Mouse (Mus musculus) limb, embryonic 12.5 days (tissue): ENCODE measurements around the gene Gstm3. TPM values are rescaled to one million over a fixed set of nuclear protein-coding genes. Genes with fewer than 3 reads are reported as not detected.
"Not testable (repeated sequence)": the region's sequence is repeated elsewhere in the genome, so short reads cannot be mapped to it uniquely, and the experiment has no call there.

Source experiments
- ATAC-seq: fragments of 200-750 bp; cut with Nextera tagmentation; 2 replicates; pipeline ENCODE4 v1.8.0; 2017; ENCODE audit warnings: low read depth, moderate TSS enrichment; ENCODE audit not compliant: insufficient number of reproducible peaks, insufficient read depth, low FRiP score, low TSS enrichment
- H3K27ac ChIP-seq: fragments of 300-500 bp; sonication (generic); 2 replicates; pipeline ENCODE4 v1.5.1; 2016; ENCODE audit warnings: mild to moderate bottlenecking, moderate library complexity
- H3K27me3 ChIP-seq: fragments of 300-500 bp; sonication (generic); 2 replicates; pipeline ENCODE4 v1.6.1; 2016; ENCODE audit warnings: mild to moderate bottlenecking, moderate library complexity
- H3K36me3 ChIP-seq: fragments of 300-500 bp; sonication (generic); 2 replicates; pipeline ENCODE4 v1.6.1; 2016; ENCODE audit warnings: mild to moderate bottlenecking, moderate library complexity
- H3K4me1 ChIP-seq: fragments of 300-500 bp; sonication (generic); replicated peaks from 2 replicates; pipeline ENCODE4 v1.6.1; 2016
- H3K4me2 ChIP-seq: fragments of 300-500 bp; sonication (generic); 2 replicates; pipeline ENCODE4 v1.6.1; 2016; ENCODE audit warnings: mild to moderate bottlenecking, moderate library complexity
- H3K4me3 ChIP-seq: fragments of 300-500 bp; sonication (generic); replicated peaks from 2 replicates; pipeline ENCODE4 v1.5.1; 2016; ENCODE audit warnings: mild to moderate bottlenecking
- H3K9ac ChIP-seq: fragments of 300-500 bp; sonication (generic); replicated peaks from 2 replicates; pipeline ENCODE4 v1.6.1; 2016; ENCODE audit warnings: mild to moderate bottlenecking, moderate library complexity
- H3K9me3 ChIP-seq: fragments of 300-500 bp; sonication (generic); 2 replicates; pipeline ENCODE4 v1.6.1; 2016; ENCODE audit warnings: mild to moderate bottlenecking, moderate library complexity
- WGBS: fragments of 180-500 bp; shearing (Covaris S2); methylation state at CpG from one replicate; pipeline ENCODE4 v1.1.7; 2016; 5-methylcytosine and 5-hydroxymethylcytosine counted together
- polyA plus RNA-seq: library from polyadenylated mRNA; unstranded; fragments of >200 nt; fragmentation: Nextera tagmentation; extraction: Ambion mirVana; gene quantifications from 2 replicates; pipeline ENCODE4 v1.2.1, GENCODE M21; 2016

Gstm3 gene
- polyA plus RNA-seq, 1 experiment from 2014 or later: not detected

- Histone ChIP-seq H3K4me3 (no peak overlapping the region), H3K4me2 (no peak overlapping the region), H3K4me1 (no peaks in the 10 kb centered on the region), H3K27me3 (no peaks in the 10 kb centered on the region; the same call in 1 of the 2 replicates), H3K9me3 (no peaks in the 10 kb centered on the region), H3K36me3 (no peaks in the 10 kb centered on the region), H3K9ac (no peak overlapping the region), H3K27ac (no peak overlapping the region)
- no peak for ATAC-seq
- WGBS: 88% methylated on average over 3 of the region's 3 CpGs
Measured at GRCm38 (mm10) chr3:107972070-107972469, 3.0 kb upstream of the Gstm3 start.

- H3K4me3 ChIP-seq, H3K27ac ChIP-seq, ATAC-seq, H3K4me2 ChIP-seq, H3K27me3 ChIP-seq, H3K9ac ChIP-seq, H3K4me1 ChIP-seq, H3K9me3 ChIP-seq, H3K36me3 ChIP-seq: not testable (repeated sequence)
- WGBS: 56% methylated on average over 3 of the region's 3 CpGs
Measured at GRCm38 (mm10) chr3:107971101-107971500, 2.0 kb upstream of the Gstm3 start.

- Histone ChIP-seq H3K27me3 (no peaks in the 10 kb centered on the region), H3K4me1 (no peaks in the 10 kb centered on the region), H3K36me3 (no peaks in the 10 kb centered on the region), H3K27ac (no peak overlapping the region), H3K9ac (no peak overlapping the region), H3K9me3 (no peaks in the 10 kb centered on the region), H3K4me2 (no peak overlapping the region), H3K4me3 (no peak overlapping the region)
- ATAC-seq: no peak
- 91% methylated on average over 5 of the region's 5 CpGs for WGBS
Measured at GRCm38 (mm10) chr3:107966631-107967030, 2.5 kb downstream of the Gstm3 start.

DNA sequence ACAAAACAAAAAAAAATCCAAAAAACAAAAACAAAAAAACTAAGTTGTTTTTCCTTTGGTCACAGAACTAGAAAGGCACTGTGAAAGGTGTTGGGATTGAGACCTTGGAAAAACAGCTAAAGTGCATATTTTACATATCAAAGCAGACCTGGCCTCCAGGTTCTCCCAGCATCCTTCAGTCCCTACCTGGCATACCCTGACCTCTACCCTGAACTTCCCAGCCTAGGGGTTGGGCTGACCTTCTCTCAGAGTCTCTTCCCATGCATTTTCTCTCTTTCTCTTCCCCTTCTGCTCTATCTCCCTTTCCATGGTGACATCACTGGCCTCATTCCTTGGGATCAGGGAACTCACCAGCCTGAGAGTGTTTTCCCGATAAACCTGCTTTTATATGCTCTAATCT is 3.5 kb downstream of the Gstm3 start:
- no peak for ATAC-seq
- no peaks in the 10 kb centered on the region for H3K4me1 ChIP-seq
- H3K4me2 ChIP-seq: no peak overlapping the region
- no peak overlapping the region for H3K9ac ChIP-seq
- H3K9me3 ChIP-seq: no peaks in the 10 kb centered on the region
- no peak overlapping the region for H3K27ac ChIP-seq
- H3K27me3 ChIP-seq: no peaks in the 10 kb centered on the region
- WGBS: 78% methylated on average over 1 of the region's 1 CpGs
- H3K4me3 ChIP-seq: no peak overlapping the region
- H3K36me3 ChIP-seq: no peaks in the 10 kb centered on the region

- no peaks in the 10 kb centered on the region for H3K27me3 ChIP-seq
- no peak overlapping the region for H3K27ac ChIP-seq
- no peaks in the 10 kb centered on the region for H3K36me3 ChIP-seq
- H3K4me1 ChIP-seq: no peaks in the 10 kb centered on the region
- H3K4me2 ChIP-seq: no peak overlapping the region
- H3K9me3 ChIP-seq: no peaks in the 10 kb centered on the region
- WGBS: 69% methylated on average over 5 of the region's 5 CpGs
- H3K9ac ChIP-seq: no peak overlapping the region
- no peak overlapping the region for H3K4me3 ChIP-seq
- no peak for ATAC-seq
Measured at GRCm38 (mm10) chr3:107964656-107965308, 4.3 kb downstream of the Gstm3 start.

DNA sequence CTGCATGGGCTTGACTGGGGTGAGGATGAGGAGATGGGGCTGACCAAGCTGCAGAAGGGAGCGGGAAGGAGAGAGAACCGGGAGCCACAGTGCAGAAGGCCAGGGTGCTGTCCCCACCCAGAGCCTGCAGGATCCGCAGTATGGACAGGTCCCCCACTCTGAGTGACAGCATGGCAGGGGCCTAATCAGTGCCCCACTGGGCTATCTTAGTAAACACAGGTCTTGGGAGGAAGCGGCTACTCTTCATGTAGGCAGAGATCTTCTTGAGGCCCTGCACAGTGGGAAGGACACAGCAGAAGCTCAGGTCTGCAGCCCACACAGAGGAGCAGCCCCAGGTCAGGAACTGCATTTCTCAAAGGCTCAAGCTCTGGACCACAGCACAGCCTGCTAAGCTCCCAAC is 5.1 kb downstream of the Gstm3 start:
- Histone ChIP-seq H3K9ac (no peak overlapping the region), H3K27me3 (no peaks in the 10 kb centered on the region), H3K27ac (no peak overlapping the region), H3K9me3 (no peaks in the 10 kb centered on the region), H3K4me1 (no peaks in the 10 kb centered on the region), H3K4me3 (no peak overlapping the region), H3K36me3 (no peaks in the 10 kb centered on the region), H3K4me2 (no peak overlapping the region)
- ATAC-seq: no peak
- 84% methylated on average over 4 of the region's 4 CpGs for WGBS

DNA sequence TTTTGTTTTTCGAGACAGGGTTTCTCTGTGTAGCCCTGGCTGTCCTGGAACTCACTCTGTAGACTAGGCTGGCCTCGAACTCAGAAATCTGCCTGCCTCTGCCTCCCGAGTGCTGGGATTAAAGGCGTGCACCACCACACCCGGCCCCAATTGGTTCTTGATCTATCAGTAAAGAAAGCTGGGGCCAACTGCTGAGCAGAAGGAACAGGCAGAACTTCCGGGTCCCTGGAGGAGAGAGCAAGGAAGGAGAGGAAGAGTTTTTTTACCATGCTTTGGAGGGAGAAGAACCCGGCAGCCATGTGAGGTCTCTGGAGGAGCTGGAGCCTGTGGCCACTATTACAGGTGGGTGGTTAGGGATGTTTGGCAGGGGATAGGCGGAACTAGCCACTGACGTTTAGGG is 13.8 kb downstream of the Gstm3 start:
- not testable (repeated sequence) for H3K36me3 ChIP-seq, H3K4me1 ChIP-seq, H3K9ac ChIP-seq, H3K4me3 ChIP-seq, H3K9me3 ChIP-seq, H3K4me2 ChIP-seq, ATAC-seq, H3K27me3 ChIP-seq, H3K27ac ChIP-seq
- 91% methylated on average over 9 of the region's 9 CpGs for WGBS

DNA sequence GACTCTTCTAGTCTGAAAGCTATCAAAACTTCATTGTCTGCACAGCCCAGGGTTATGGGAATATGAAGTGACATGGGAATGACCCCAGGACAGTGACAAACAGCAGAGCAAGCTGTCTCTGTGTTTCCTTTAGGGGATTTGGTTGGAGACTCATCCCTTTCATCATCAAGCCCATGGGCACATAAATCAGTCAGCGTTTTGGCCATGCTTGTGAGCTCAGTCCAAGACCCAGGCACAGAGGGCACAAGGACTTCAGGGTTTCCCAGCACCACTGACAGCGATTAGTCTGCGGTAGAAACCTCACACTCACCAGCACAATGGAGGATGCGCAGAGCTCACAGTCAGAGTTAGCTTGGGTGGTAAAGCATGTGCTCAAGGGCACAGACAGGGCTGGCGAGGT is 15.2 kb downstream of the Gstm3 start:
- H3K4me1 ChIP-seq: no peaks in the 10 kb centered on the region
- H3K9me3 ChIP-seq: no peaks in the 10 kb centered on the region
- WGBS: 79% methylated on average over 5 of the region's 5 CpGs
- no peak for ATAC-seq
- H3K4me3 ChIP-seq: no peak overlapping the region
- no peaks in the 10 kb centered on the region for H3K27me3 ChIP-seq
- no peak overlapping the region for H3K9ac ChIP-seq
- no peak overlapping the region for H3K27ac ChIP-seq
- no peak overlapping the region for H3K4me2 ChIP-seq
- no peaks in the 10 kb centered on the region for H3K36me3 ChIP-seq

- Histone ChIP-seq H3K9me3 (no peaks in the 10 kb centered on the region), H3K27ac (no peak overlapping the region), H3K4me2 (no peak overlapping the region), H3K4me1 (no peaks in the 10 kb centered on the region), H3K9ac (no peak overlapping the region), H3K36me3 (no peaks in the 10 kb centered on the region), H3K4me3 (no peak overlapping the region), H3K27me3 (no peaks in the 10 kb centered on the region)
- whole genome bisulfite sequencing: 20% methylated on average over 6 of the region's 6 CpGs
- ATAC-seq: no peak
Measured at GRCm38 (mm10) chr3:107953328-107953755, 15.7 kb downstream of the Gstm3 start.

DNA sequence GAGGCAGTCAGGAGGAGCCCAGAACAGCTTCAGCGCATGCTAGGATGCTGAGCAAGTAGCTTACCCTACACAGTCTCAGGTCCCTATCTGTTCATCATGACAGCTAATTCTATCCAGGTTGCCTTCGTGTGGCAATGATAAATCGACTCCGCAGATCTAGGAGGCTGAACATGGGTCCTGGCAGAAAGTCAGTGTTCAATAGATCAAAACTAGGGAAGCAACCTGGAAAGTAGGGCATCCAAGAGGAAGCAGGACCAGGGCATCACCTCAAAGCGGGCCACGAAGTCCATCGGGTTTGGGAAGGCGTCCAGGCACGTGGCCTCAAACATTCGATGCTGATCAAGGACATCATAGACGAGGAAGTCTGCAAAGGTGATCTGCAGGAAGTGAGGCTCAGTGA is 18.6 kb downstream of the Gstm3 start:
- ATAC-seq: no peak
- no peaks in the 10 kb centered on the region for H3K27me3 ChIP-seq
- no peaks in the 10 kb centered on the region for H3K4me1 ChIP-seq
- no peak overlapping the region for H3K9ac ChIP-seq
- H3K36me3 ChIP-seq: no peaks in the 10 kb centered on the region
- H3K27ac ChIP-seq: no peak overlapping the region
- H3K4me2 ChIP-seq: no peak overlapping the region
- H3K4me3 ChIP-seq: no peak overlapping the region
- 86% methylated on average over 11 of the region's 11 CpGs for WGBS
- H3K9me3 ChIP-seq: no peaks in the 10 kb centered on the region

DNA sequence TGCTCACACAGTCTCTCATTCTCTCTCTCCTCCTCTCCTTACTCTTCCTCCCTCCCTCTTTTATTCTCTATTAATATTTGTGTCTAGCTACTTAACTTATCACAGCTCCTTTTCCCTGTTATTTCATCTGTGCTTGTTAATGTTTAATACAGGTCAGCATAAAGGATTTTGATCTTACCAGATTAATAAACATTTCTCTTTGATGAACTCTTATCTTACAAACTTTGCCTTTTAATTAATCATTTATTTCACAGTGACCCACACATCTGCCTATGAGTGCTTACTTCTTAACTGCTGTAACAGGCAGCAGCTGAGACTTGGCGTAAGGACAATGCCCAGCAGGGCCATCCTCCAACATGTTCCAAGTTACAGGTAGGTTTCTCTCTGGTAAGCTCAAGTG is 19.6 kb downstream of the Gstm3 start:
- not testable (repeated sequence) for H3K27ac ChIP-seq

GRCm38 (mm10) chr3:107945729-107946128 is 23.4 kb downstream of the Gstm3 start:
- H3K4me2 ChIP-seq: no peak overlapping the region
- no peak overlapping the region for H3K9ac ChIP-seq
- ATAC-seq: no peak
- no peaks in the 10 kb centered on the region for H3K36me3 ChIP-seq
- no peaks in the 10 kb centered on the region for H3K9me3 ChIP-seq
- WGBS: 58% methylated on average over 4 of the region's 4 CpGs
- H3K4me1 ChIP-seq: peaks cover 5% of the 10 kb centered on the region; the same call in 1 of the 2 replicates
- no peak overlapping the region for H3K27ac ChIP-seq
- H3K4me3 ChIP-seq: no peak overlapping the region
- H3K27me3 ChIP-seq: no peaks in the 10 kb centered on the region

More for the DNA sequence above, 19.6 kb downstream of the Gstm3 start:
- H3K9me3 ChIP-seq, H3K4me3 ChIP-seq, H3K27me3 ChIP-seq, H3K36me3 ChIP-seq, H3K9ac ChIP-seq, H3K4me1 ChIP-seq, H3K4me2 ChIP-seq, ATAC-seq: not testable (repeated sequence)
- WGBS: 100% methylated on average over 1 of the region's 1 CpGs
